Mouse (Mus musculus) C2C12 (cell line): ENCODE data around the gene Vasn. TPM values are rescaled to one million over a fixed set of nuclear protein-coding genes. Genes with fewer than 3 reads are reported as not detected.
A peak's percentile ranks its signal among the peaks of the same experiment; 100 is the strongest.

Experiments used
- H3K27me3 ChIP-seq: one replicate; pipeline ENCODE4 v1.6.1; 2011; ENCODE audit not compliant: control insufficient read depth, insufficient read depth, insufficient read length
- H3K36me3 ChIP-seq: one replicate; pipeline ENCODE4 v1.6.1; 2011; ENCODE audit not compliant: control insufficient read depth, insufficient read depth
- H3K4me3 ChIP-seq: one replicate; pipeline ENCODE4 v1.5.1; 2011; ENCODE audit warnings: mild to moderate bottlenecking, control low read depth; ENCODE audit not compliant: poor library complexity, insufficient read depth, severe bottlenecking
- H3K79me2 ChIP-seq: one replicate; pipeline ENCODE4 v1.6.1; 2011; ENCODE audit not compliant: control insufficient read depth, insufficient read depth
- H3K79me3 ChIP-seq: one replicate; pipeline ENCODE4 v1.6.1; 2011; ENCODE audit warnings: low read depth, control low read depth
- H3ac ChIP-seq: one replicate; pipeline ENCODE3; 2011; ENCODE audit warnings: low read depth; ENCODE audit not compliant: control insufficient read depth, insufficient read length
- CEBPB ChIP-seq: IDR thresholded peaks from one replicate; pipeline ENCODE4 v1.6.1; 2011; ENCODE audit warnings: low read depth, mild to moderate bottlenecking, control low read depth, moderate library complexity
- CTCF ChIP-seq: IDR thresholded peaks from one replicate; pipeline ENCODE4 v1.5.1; 2011; ENCODE audit not compliant: control insufficient read depth, insufficient read depth, insufficient read length
- FOSL1 ChIP-seq: IDR thresholded peaks from one replicate; pipeline ENCODE4 v1.8.0; 2011; ENCODE audit warnings: mild to moderate bottlenecking, low read length; ENCODE audit not compliant: poor library complexity, insufficient read depth, severe bottlenecking
- MAX ChIP-seq: IDR thresholded peaks from one replicate; pipeline ENCODE4 v1.6.1; 2011; ENCODE audit warnings: mild to moderate bottlenecking, control low read depth
- MYOD1 ChIP-seq: IDR thresholded peaks from one replicate; pipeline ENCODE4 v1.6.1; 2011; ENCODE audit warnings: low read depth; ENCODE audit not compliant: control insufficient read depth, insufficient read length
- MYOG ChIP-seq: IDR thresholded peaks from one replicate; pipeline ENCODE4 v1.6.1; 2011; ENCODE audit not compliant: control insufficient read depth, insufficient read length; ENCODE audit errors: extremely low read depth
- USF1 ChIP-seq: IDR thresholded peaks from one replicate; pipeline ENCODE4 v1.6.1; 2011; ENCODE audit warnings: low read depth, mild to moderate bottlenecking, control low read depth, moderate library complexity
- polyA plus RNA-seq: library from polyadenylated mRNA; unstranded; fragments of >200 nt; fragmentation: generic; extraction: Trizol; gene quantifications from one replicate; pipeline ENCODE4 v1.2.1, GENCODE M21; 2012; ENCODE audit warnings: missing spikeins

The Vasn gene
- polyA plus RNA-seq, 1 experiment = 49.6 TPM

GRCm38 (mm10) chr16:4624074-4624473 is 15.7 kb upstream of the Vasn start:
- Histone ChIP-seq H3K27me3 (no peaks in the 10 kb centered on the region), H3K79me3 (peaks cover 28% of the 10 kb centered on the region), H3K79me2 (peaks cover 54% of the 10 kb centered on the region), H3K4me3 (peak overlapping the region; percentile 72), H3K36me3 (no peaks in the 10 kb centered on the region), H3ac (peak overlapping the region; percentile 95)
- TF ChIP-seq MYOG (no peak), MAX (no peak), CTCF (no peak), MYOD1 (no peak), USF1 (no peak), FOSL1 (no peak), CEBPB (no peak)

GRCm38 (mm10) chr16:4624481-4625110 is 15.1 kb upstream of the Vasn start, which contains the start of gene Pam16:
Pam16 (minus strand) TSS chr16:4624988.
- Histone ChIP-seq H3K36me3 (no peaks in the 10 kb centered on the region), H3ac (peak within 1 kb of the TSS; percentile 95), H3K79me2 (peaks cover 50% of the 10 kb centered on the region), H3K27me3 (no peaks in the 10 kb centered on the region), H3K79me3 (peaks cover 28% of the 10 kb centered on the region), H3K4me3 (peak within 1 kb of the TSS; percentile 72)
- peak; percentile 56 for TF ChIP-seq MAX
- TF ChIP-seq CEBPB = no peak

GRCm38 (mm10) chr16:4627105-4627504 is 12.6 kb upstream of the Vasn start:
- peaks cover 16% of the 10 kb centered on the region for H3K79me3 ChIP-seq

GRCm38 (mm10) chr16:4628898-4629419 is 10.8 kb upstream of the Vasn start:
- Histone ChIP-seq H3K36me3 (no peaks in the 10 kb centered on the region), H3K79me2 (peaks cover 6% of the 10 kb centered on the region), H3K27me3 (no peaks in the 10 kb centered on the region), H3K4me3 (no peak overlapping the region), H3K79me3 (peaks cover under 1% of the 10 kb centered on the region), H3ac (no peak overlapping the region)
- no peak for TF ChIP-seq MYOD1
- no peak for TF ChIP-seq CTCF
- no peak for TF ChIP-seq USF1

More at GRCm38 (mm10) chr16:4627105-4627504, 12.6 kb upstream of the Vasn start:
- no peak overlapping the region for H3ac ChIP-seq
- no peak overlapping the region for H3K4me3 ChIP-seq
- H3K79me2 ChIP-seq = peaks cover 25% of the 10 kb centered on the region
- no peaks in the 10 kb centered on the region for H3K36me3 ChIP-seq
- no peaks in the 10 kb centered on the region for H3K27me3 ChIP-seq
- TF ChIP-seq MYOG = no peak
- no peak for TF ChIP-seq MYOD1
- no peak for TF ChIP-seq USF1
- TF ChIP-seq MAX = no peak
- TF ChIP-seq CTCF = no peak
- no peak for TF ChIP-seq CEBPB
- no peak for TF ChIP-seq FOSL1

GRCm38 (mm10) chr16:4629950-4630349 is 9.8 kb upstream of the Vasn start:
- TF ChIP-seq MAX (no peak), CTCF (peak; percentile 96), MYOD1 (no peak), MYOG (no peak)
- Histone ChIP-seq H3K36me3 (no peaks in the 10 kb centered on the region), H3K4me3 (no peak overlapping the region)

GRCm38 (mm10) chr16:4632050-4632449 is 7.7 kb upstream of the Vasn start:
- no peaks in the 10 kb centered on the region for H3K27me3 ChIP-seq
- H3K4me3 ChIP-seq = no peak overlapping the region
- TF ChIP-seq MYOG = no peak
- no peak for TF ChIP-seq CEBPB
- no peak for TF ChIP-seq MYOD1
- peak; percentile 25 for TF ChIP-seq CTCF
- H3ac ChIP-seq = no peak overlapping the region
- no peaks in the 10 kb centered on the region for H3K79me2 ChIP-seq
- H3K36me3 ChIP-seq = no peaks in the 10 kb centered on the region
- H3K79me3 ChIP-seq = no peaks in the 10 kb centered on the region

More at GRCm38 (mm10) chr16:4629950-4630349, 9.8 kb upstream of the Vasn start:
- H3ac ChIP-seq = no peak overlapping the region
- H3K79me3 ChIP-seq = no peaks in the 10 kb centered on the region
- no peaks in the 10 kb centered on the region for H3K27me3 ChIP-seq
- no peaks in the 10 kb centered on the region for H3K79me2 ChIP-seq
